Mouse (Mus musculus) erythroblast, embryonic 14.5 days (primary cell): ENCODE measurements around the gene Pole3.

ENCODE experiments used
- GATA1 ChIP-seq: IDR thresholded peaks from 2 replicates; pipeline ENCODE4 v1.6.1; 2012; ENCODE audit warnings: low read length, inconsistent platforms, mixed read lengths
- TAL1 ChIP-seq: IDR thresholded peaks from 3 replicates; pipeline ENCODE4 v1.6.1; 2012; ENCODE audit warnings: low read length, inconsistent platforms, mixed read lengths

DNA sequence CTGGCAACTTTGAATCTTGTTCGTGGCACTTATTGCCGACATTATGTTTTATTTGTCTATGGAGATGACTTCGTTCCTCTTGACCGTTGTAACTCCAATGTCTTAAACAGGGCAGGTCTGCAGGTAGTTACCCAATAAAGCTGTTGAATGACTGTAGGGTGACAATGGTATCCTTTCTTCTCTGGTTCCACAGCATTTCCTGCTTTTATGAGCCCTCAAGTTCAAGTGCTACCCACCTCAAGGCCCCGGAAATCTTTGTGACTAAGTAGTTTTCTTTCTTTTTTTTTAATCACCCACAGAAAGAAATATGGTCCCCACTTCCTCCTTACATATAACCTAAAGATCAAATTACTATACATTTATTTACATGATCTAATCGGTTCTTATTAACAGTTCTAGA is 49.1 kb downstream of the Pole3 start:
- TF ChIP-seq GATA1 (no peak), TAL1 (no peak)
